Mouse (Mus musculus): ENCODE data around the gene Ppp1r14c.
"Not testable (repeated sequence)": the region's sequence is repeated elsewhere in the genome, so short reads cannot be mapped to it uniquely, and the experiment has no call there.

The Ppp1r14c gene

DNA sequence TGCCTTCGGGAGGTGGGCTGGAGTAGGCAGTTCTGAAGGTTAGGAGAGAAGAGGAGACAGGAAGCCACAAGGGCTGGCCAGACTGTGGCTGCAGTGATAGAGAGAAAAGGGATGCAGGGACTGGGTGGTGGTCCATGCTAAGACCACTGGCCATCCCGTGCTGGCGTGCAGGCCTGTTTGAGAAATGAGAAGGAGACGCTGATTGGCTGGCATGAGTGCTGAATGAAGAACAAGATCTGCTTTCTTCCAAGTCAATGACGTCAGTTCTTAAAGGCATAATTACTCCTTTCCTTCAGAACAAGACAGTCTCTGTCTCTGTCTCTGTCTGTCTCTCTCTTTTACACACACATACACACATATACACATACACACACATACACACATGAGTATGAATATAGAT lies 36.4 kb downstream of the Ppp1r14c start:
- DNase-seq (ENCODE audit: low read depth, low spot score), result no peak

DNA sequence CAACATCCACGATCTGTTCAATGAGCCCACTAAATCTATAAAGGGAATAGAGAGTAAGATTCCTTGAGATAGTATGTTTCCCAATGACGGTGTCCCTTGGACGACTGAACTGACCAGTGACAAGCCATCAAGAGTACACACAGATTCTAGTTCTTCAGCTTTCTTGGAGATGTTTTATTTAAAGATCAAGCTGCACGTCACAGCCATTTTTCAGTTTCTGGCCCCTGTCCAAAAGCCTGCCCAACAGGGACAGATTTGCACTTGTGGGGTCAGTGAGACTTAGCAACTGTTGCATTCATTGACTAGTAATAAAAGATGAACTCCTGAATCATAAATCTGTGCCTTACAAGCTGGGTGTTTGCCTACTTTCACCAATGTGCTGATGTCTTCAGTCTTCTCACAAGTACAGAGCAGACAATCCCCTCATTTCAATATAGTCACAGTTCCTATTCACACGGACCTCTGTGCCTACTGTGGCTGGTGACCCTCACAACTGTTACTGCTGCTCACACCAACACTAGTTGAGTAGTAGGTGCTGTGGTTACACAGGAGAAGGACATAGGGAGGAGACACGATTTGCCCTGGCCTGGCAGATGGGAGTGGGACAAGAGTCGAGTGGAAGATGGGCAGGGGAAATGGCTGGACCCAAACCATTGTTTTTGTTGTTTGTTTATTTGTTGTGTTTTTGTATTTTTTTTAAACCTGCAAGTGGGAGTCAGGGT lies 37.7 kb downstream of the Ppp1r14c start:
- DNase-seq (ENCODE audit: low read depth, low spot score), result no peak

GRCm38 (mm10) chr10:3404362-3404761 lies 38.5 kb downstream of the Ppp1r14c start:
- DNase-seq (ENCODE audit: low read depth, low spot score), result no peak

GRCm38 (mm10) chr10:3406280-3406679 lies 40.4 kb downstream of the Ppp1r14c start:
- no peak for DNase-seq (ENCODE audit: low read depth, low spot score)

- no peak for DNase-seq (ENCODE audit: low read depth, low spot score)
Observed at GRCm38 (mm10) chr10:3408036-3408661, 42.3 kb downstream of the Ppp1r14c start.

- DNase-seq (ENCODE audit: low read depth, low spot score), result no peak
Observed at GRCm38 (mm10) chr10:3408699-3409098, 42.8 kb downstream of the Ppp1r14c start.

DNA sequence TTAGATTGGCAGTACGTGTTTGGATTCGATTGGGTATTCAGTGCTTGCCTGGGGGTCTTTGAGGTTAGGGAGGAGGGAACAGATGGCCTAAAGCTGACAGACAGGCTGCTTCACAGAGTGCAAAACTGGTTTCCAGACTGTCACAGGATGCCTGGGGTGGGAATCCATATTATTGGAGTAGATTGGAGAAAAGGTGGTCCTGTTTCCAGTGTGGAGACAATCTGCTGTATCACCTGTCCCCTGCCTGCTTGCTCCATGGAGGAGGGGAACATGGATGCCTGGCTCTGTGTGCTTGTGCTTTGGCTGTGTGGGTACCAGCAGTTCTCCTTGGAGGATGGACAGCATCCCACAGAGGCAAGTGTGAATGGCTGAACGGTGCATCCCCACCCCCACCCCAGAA lies 45.4 kb downstream of the Ppp1r14c start:
- DNase-seq (ENCODE audit: low read depth, low spot score), result no peak

GRCm38 (mm10) chr10:3411639-3412038 lies 45.8 kb downstream of the Ppp1r14c start:
- no peak for DNase-seq (ENCODE audit: low read depth, low spot score)

DNA sequence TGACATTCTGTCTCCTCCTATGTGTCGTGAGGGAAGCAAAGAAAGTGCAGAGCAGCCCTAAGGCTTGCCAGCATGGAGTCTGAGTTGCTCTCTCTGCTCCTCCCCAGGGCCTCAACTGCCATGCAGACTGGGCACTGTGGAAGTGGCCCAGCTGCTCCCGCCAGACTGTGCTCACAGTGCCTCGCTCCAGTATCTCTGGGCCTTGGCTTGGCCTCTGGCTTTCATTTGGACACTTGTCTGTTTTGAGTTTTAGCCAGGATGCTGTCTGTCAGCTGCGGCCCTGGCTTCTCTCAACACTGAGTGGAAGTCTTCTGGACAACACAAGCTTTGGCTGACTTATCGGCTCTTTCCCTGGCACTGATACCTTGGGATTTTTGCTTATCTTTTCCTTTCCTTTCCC lies 49.0 kb downstream of the Ppp1r14c start:
- no peak for DNase-seq (ENCODE audit: low read depth, low spot score)

DNA sequence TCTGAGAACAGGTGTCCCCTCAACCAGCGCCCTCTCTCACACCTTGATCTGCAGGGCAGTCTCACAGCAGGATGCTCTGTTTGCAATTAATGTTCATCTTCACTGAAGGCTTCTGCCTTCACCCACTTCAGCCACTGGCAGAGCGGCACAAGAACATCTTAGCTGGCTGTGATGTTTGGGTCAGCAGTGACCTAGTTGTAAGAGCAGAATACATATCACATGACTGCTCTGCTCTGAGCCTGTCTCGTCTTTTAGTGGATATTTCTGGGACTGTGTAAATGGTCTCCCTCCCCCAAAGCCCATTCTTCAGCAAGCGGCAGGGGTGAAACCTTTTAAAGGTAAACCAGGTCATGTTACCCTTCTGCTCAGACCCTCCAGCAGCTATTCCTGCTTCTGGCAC lies 50.7 kb downstream of the Ppp1r14c start:
- no peak for DNase-seq (ENCODE audit: low read depth, low spot score)

DNA sequence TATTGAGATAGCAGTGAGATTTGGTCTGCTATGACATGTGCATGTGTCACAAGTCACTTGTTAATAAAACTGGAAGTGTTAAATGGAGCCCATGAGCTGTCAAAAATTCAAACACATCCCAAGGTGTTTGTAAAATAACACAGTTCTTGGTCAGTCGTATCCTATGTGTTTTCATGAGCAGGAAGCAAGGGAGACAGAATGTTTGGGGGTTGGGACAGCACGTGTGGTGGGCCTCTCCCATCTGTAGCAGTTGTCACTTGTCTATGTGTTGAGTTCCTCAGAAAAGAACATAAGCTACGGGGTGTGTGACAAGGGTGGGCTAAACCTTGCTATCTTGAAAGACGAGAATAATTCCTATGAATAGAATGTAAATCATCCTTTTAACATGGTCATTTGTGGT lies 51.6 kb downstream of the Ppp1r14c start:
- no peak for DNase-seq (ENCODE audit: low read depth, low spot score)

- DNase-seq (ENCODE audit: low read depth, low spot score), result no peak
Observed at GRCm38 (mm10) chr10:3424016-3424415, 58.2 kb downstream of the Ppp1r14c start.

- DNase-seq (ENCODE audit: low read depth, low spot score), result no peak
Observed at GRCm38 (mm10) chr10:3427689-3428399, 62.0 kb downstream of the Ppp1r14c start.

DNA sequence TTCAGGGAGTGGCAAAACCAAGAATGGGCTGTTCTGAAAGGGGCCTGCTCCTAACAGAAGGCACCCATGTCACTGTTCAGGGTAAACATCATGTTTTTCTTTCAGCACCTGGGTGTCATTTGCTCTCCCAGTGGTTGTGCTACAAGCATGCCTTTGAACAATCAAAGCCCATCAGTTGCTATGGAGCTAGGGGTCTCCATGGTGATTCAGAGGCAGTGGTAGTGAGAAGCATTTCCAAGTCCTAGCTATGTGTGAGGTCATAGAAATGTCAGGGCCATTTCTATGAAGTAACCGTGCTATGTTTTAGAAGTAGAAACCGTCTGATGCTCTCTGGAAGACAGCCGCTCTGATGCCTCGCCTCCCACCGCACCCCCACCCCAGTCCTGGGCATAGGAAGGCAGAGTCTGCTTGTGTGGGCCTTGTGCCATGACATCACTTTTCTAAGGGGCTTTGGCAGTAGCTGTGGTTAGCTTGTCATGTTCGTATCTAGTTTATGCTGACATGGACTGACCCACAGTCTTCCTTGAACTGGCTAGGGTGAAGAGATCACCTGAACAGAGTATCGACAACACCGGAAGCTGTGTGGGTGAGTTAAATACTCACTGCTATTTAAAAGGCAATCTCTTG lies 69.1 kb downstream of the Ppp1r14c start:
- no peak for DNase-seq (ENCODE audit: low read depth, low spot score)

GRCm38 (mm10) chr10:3440722-3441471 lies 75.0 kb downstream of the Ppp1r14c start:
- DNase-seq (ENCODE audit: low read depth, low spot score), result no peak

DNA sequence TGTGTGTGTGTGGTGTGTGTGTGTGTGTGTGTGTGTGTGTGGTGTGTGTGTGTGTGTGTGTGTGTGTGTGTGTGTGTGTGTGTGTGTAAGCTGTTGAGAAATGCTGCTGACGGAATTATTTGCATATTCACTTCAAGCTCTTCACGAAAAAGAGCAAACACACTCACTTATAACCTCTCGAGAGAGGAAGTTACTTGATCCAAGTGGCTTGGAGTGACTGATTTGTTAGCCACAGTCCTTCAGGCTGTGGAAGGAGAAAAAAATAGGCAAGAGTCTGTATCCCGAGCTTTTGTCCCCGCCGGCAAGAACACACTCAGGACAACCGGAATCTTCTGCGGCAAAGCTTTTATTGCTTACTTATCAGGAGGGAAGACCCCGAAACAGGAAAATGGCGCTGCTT lies 80.9 kb downstream of the Ppp1r14c start:
- DNase-seq (ENCODE audit: low read depth, low spot score), result not testable (repeated sequence)

GRCm38 (mm10) chr10:3448699-3449098 lies 82.8 kb downstream of the Ppp1r14c start:
- DNase-seq (ENCODE audit: low read depth, low spot score), result no peak

- no peak for DNase-seq (ENCODE audit: low read depth, low spot score)
Observed at GRCm38 (mm10) chr10:3451930-3452329, 86.1 kb downstream of the Ppp1r14c start.

DNA sequence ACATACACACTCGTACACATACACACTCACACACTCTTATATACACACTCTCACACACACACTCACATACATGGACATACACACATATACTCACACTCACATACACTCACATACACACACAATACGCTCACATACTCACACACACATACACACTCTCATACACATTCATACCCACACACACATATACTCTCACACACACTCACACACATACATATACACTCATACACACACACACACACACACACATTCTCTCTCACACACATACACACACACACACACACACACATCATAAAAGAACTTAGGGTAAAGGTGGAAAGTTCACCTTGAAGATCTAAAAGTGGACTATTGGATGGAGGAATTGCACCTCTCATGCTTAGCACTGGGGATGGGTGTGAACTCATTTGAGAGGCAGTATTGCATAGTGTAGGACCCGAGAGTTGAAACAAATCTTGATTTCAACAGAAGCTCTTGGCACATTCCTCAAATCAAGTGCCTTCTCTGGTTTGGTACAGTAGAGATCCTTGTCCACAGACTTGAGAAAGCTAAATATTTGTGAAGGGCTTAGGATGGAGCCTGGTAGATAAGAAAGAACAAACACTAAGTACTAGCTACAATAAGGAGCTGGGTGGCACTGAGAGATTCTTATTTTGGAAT lies 87.1 kb downstream of the Ppp1r14c start:
- no peak for DNase-seq (ENCODE audit: low read depth, low spot score)

DNA sequence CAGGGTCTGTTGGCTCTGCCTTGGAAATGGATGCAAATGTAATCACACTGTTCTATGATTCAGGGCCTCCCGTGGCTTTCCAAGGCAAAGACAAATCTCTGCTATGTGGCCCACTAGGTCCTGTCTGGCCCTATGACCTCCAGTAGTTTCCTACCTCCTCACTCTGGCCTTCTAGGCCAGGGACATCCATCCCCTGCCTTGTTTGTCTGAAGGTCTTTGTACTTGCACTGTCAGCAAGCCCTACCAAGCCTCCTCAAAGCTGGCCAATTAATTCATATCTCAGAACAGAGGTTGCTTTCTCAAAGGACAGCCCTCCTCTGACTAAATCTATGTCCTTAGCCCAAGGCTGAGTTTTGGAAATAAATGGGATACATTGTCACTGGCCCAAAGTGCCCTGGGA lies 92.8 kb downstream of the Ppp1r14c start:
- no peak for DNase-seq (ENCODE audit: low read depth, low spot score)

- no peak for DNase-seq (ENCODE audit: low read depth, low spot score)
Observed at GRCm38 (mm10) chr10:3460841-3461240, 95.0 kb downstream of the Ppp1r14c start.
